Mouse (Mus musculus): ENCODE results near the gene Ccdc92b. TPM values are rescaled to one million over a fixed set of nuclear protein-coding genes. Genes with fewer than 3 reads are reported as not detected.
"Not testable (repeated sequence)": the region's sequence is repeated elsewhere in the genome, so short reads cannot be mapped to it uniquely, and the experiment has no call there.

Ccdc92b gene
- polyA plus RNA-seq (2014; fragmentation: Nextera tagmentation; extraction: Ambion mirVana): 0.61 and 0.86 TPM in 2 replicates

GRCm38 (mm10) chr11:74619201-74619955 lies at the start of gene Ccdc92b:
Ccdc92b (plus strand) TSS chr11:74619605.
- WGBS: under 1% methylated on average over 52 of the region's 63 CpGs
- H3K27me3 ChIP-seq (ENCODE audit: control insufficient read depth, insufficient read depth, low read length): peaks cover 10% of the 10 kb centered on the region
- no peaks in the 10 kb centered on the region for H3K4me1 ChIP-seq (ENCODE audit: control insufficient read depth, insufficient read depth, low read length)
- no peaks in the 10 kb centered on the region for H3K36me3 ChIP-seq (ENCODE audit: control insufficient read depth, insufficient read depth, low read length)
- peak within 1 kb of the TSS; percentile 49 for H3K4me2 ChIP-seq (replicated peaks; ENCODE audit: low read depth, low read length)
- peak within 1 kb of the TSS; percentile 26 for H3K4me3 ChIP-seq (ENCODE audit: low read depth, low read length)
- H3K27ac ChIP-seq (ENCODE audit: low read length): no peak within 1 kb of the TSS
- no peaks in the 10 kb centered on the region for H3K9me3 ChIP-seq (ENCODE audit: control insufficient read depth, low read depth, low read length)
- peak; percentile 81; the same call in 1 of the 2 replicates for ATAC-seq (ENCODE audit: insufficient number of reproducible peaks, insufficient read depth, low FRiP score, low read depth)
- H3K9ac ChIP-seq (replicated peaks; ENCODE audit: low read depth, low read length): no peak within 1 kb of the TSS; the same call in 1 of the 2 replicates

DNA sequence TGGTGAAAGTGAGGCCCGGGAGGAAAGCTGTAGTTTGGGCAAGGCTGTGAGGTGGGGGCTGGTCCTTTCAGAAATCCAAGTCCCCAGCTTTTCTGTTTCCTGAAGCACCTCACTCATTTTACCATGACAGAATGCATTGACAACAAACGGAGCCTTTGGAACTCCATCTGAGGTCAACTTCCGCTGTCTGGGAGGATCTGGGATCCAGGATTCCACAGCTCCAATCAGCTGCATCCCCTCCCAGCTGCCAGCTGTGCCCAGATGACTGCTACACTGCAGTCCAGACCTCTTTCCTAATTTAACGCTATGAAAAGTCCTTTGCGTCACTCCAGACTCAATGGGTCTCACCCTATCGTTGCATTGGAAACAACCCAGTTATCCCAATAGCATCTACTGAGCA lies 49.7 kb upstream of the Ccdc92b start:
- no peaks in the 10 kb centered on the region for H3K36me3 ChIP-seq (ENCODE audit: control insufficient read depth, insufficient read depth, low read length)
- 70% methylated on average over 6 of the region's 6 CpGs for WGBS
- ATAC-seq (ENCODE audit: insufficient number of reproducible peaks, insufficient read depth, low FRiP score, low read depth): no peak
- no peaks in the 10 kb centered on the region for H3K27me3 ChIP-seq (ENCODE audit: control insufficient read depth, insufficient read depth, low read length)
- no peak overlapping the region for H3K27ac ChIP-seq (ENCODE audit: low read length)
- no peak overlapping the region for H3K4me2 ChIP-seq (replicated peaks; ENCODE audit: low read depth, low read length)
- H3K4me3 ChIP-seq (ENCODE audit: low read depth, low read length): no peak overlapping the region
- no peak overlapping the region for H3K9ac ChIP-seq (replicated peaks; ENCODE audit: low read depth, low read length)
- 0 out of 2 replicates have a peak, but pooled peaks cover 3% of the 10 kb centered on the region for H3K4me1 ChIP-seq (ENCODE audit: control insufficient read depth, insufficient read depth, low read length)
- no peaks in the 10 kb centered on the region for H3K9me3 ChIP-seq (ENCODE audit: control insufficient read depth, low read depth, low read length)

- H3K9me3 ChIP-seq (ENCODE audit: control insufficient read depth, low read depth, low read length): no peaks in the 10 kb centered on the region
- no peak overlapping the region for H3K9ac ChIP-seq (replicated peaks; ENCODE audit: low read depth, low read length)
- no peak overlapping the region for H3K27ac ChIP-seq (ENCODE audit: low read length)
- peak; percentile 66; the same call in 1 of the 2 replicates for ATAC-seq (ENCODE audit: insufficient number of reproducible peaks, insufficient read depth, low FRiP score, low read depth)
- 72% methylated on average over 6 of the region's 6 CpGs for WGBS
- H3K36me3 ChIP-seq (ENCODE audit: control insufficient read depth, insufficient read depth, low read length): no peaks in the 10 kb centered on the region
- no peak overlapping the region for H3K4me2 ChIP-seq (replicated peaks; ENCODE audit: low read depth, low read length)
- no peak overlapping the region for H3K4me3 ChIP-seq (ENCODE audit: low read depth, low read length)
- H3K27me3 ChIP-seq (ENCODE audit: control insufficient read depth, insufficient read depth, low read length): no peaks in the 10 kb centered on the region
- H3K4me1 ChIP-seq (ENCODE audit: control insufficient read depth, insufficient read depth, low read length): 0 out of 2 replicates have a peak, but pooled peaks cover 3% of the 10 kb centered on the region
Measured at GRCm38 (mm10) chr11:74572459-74573061, 46.8 kb upstream of the Ccdc92b start.

GRCm38 (mm10) chr11:74574768-74575434 lies 44.5 kb upstream of the Ccdc92b start:
- 0 out of 2 replicates have a peak, but pooled peaks cover 3% of the 10 kb centered on the region for H3K4me1 ChIP-seq (ENCODE audit: control insufficient read depth, insufficient read depth, low read length)
- no peaks in the 10 kb centered on the region for H3K9me3 ChIP-seq (ENCODE audit: control insufficient read depth, low read depth, low read length)
- H3K4me2 ChIP-seq (replicated peaks; ENCODE audit: low read depth, low read length): no peak overlapping the region
- H3K27ac ChIP-seq (ENCODE audit: low read length): no peak overlapping the region
- 67% methylated on average over 4 of the region's 4 CpGs for WGBS
- H3K36me3 ChIP-seq (ENCODE audit: control insufficient read depth, insufficient read depth, low read length): no peaks in the 10 kb centered on the region
- ATAC-seq (ENCODE audit: insufficient number of reproducible peaks, insufficient read depth, low FRiP score, low read depth): no peak
- H3K27me3 ChIP-seq (ENCODE audit: control insufficient read depth, insufficient read depth, low read length): no peaks in the 10 kb centered on the region
- no peak overlapping the region for H3K4me3 ChIP-seq (ENCODE audit: low read depth, low read length)
- H3K9ac ChIP-seq (replicated peaks; ENCODE audit: low read depth, low read length): no peak overlapping the region

GRCm38 (mm10) chr11:74575940-74576339 lies 43.5 kb upstream of the Ccdc92b start:
- WGBS: 81% methylated on average over 3 of the region's 3 CpGs
- H3K9ac ChIP-seq (replicated peaks; ENCODE audit: low read depth, low read length): no peak overlapping the region
- no peak for ATAC-seq (ENCODE audit: insufficient number of reproducible peaks, insufficient read depth, low FRiP score, low read depth)
- no peaks in the 10 kb centered on the region for H3K9me3 ChIP-seq (ENCODE audit: control insufficient read depth, low read depth, low read length)
- H3K4me1 ChIP-seq (ENCODE audit: control insufficient read depth, insufficient read depth, low read length): 0 out of 2 replicates have a peak, but pooled peaks cover 3% of the 10 kb centered on the region
- no peaks in the 10 kb centered on the region for H3K36me3 ChIP-seq (ENCODE audit: control insufficient read depth, insufficient read depth, low read length)
- H3K4me2 ChIP-seq (replicated peaks; ENCODE audit: low read depth, low read length): no peak overlapping the region
- no peak overlapping the region for H3K4me3 ChIP-seq (ENCODE audit: low read depth, low read length)
- H3K27me3 ChIP-seq (ENCODE audit: control insufficient read depth, insufficient read depth, low read length): no peaks in the 10 kb centered on the region
- no peak overlapping the region for H3K27ac ChIP-seq (ENCODE audit: low read length)

- WGBS: 62% methylated on average over 3 of the region's 3 CpGs
- H3K27ac ChIP-seq (ENCODE audit: low read length): no peak overlapping the region
Measured at GRCm38 (mm10) chr11:74577068-74577467, 42.3 kb upstream of the Ccdc92b start.

GRCm38 (mm10) chr11:74581333-74581732 lies 38.1 kb upstream of the Ccdc92b start:
- H3K27me3 ChIP-seq (ENCODE audit: control insufficient read depth, insufficient read depth, low read length); H3K4me3 ChIP-seq (ENCODE audit: low read depth, low read length); H3K4me2 ChIP-seq (replicated peaks; ENCODE audit: low read depth, low read length); H3K4me1 ChIP-seq (ENCODE audit: control insufficient read depth, insufficient read depth, low read length); H3K9me3 ChIP-seq (ENCODE audit: control insufficient read depth, low read depth, low read length); H3K36me3 ChIP-seq (ENCODE audit: control insufficient read depth, insufficient read depth, low read length); H3K9ac ChIP-seq (replicated peaks; ENCODE audit: low read depth, low read length); ATAC-seq (ENCODE audit: insufficient number of reproducible peaks, insufficient read depth, low FRiP score, low read depth); H3K27ac ChIP-seq (ENCODE audit: low read length): not testable (repeated sequence)
- 56% methylated on average over 4 of the region's 4 CpGs for WGBS

More at GRCm38 (mm10) chr11:74577068-74577467, 42.3 kb upstream of the Ccdc92b start:
- Histone ChIP-seq H3K9me3 (ENCODE audit: control insufficient read depth, low read depth, low read length) (no peaks in the 10 kb centered on the region), H3K36me3 (ENCODE audit: control insufficient read depth, insufficient read depth, low read length) (no peaks in the 10 kb centered on the region), H3K4me1 (ENCODE audit: control insufficient read depth, insufficient read depth, low read length) (0 out of 2 replicates have a peak, but pooled peaks cover 3% of the 10 kb centered on the region), H3K4me3 (ENCODE audit: low read depth, low read length) (no peak overlapping the region), H3K4me2 (replicated peaks; ENCODE audit: low read depth, low read length) (no peak overlapping the region), H3K27me3 (ENCODE audit: control insufficient read depth, insufficient read depth, low read length) (no peaks in the 10 kb centered on the region), H3K9ac (replicated peaks; ENCODE audit: low read depth, low read length) (no peak overlapping the region)
- ATAC-seq (ENCODE audit: insufficient number of reproducible peaks, insufficient read depth, low FRiP score, low read depth): peak; percentile 59; the same call in 1 of the 2 replicates

DNA sequence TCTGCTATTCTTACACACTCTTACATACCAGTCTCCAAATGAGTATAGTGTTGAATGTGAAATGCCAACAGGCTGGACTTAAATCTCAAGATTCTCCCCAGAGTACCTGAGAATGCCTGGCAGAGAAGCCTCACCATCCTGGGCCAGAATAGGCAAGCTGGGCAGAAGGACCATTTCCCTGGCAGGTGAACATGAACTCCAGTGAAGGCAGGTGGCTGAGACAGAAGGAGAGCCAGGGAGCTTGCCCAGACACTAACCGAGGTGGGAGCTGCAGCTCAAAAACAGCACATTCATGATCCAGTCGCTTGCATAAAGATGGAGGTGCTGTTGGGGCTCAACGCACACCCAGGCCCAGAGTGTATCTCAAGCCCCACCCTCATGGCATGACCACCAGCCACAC lies 36.9 kb upstream of the Ccdc92b start:
- no peak for ATAC-seq (ENCODE audit: insufficient number of reproducible peaks, insufficient read depth, low FRiP score, low read depth)
- no peaks in the 10 kb centered on the region for H3K36me3 ChIP-seq (ENCODE audit: control insufficient read depth, insufficient read depth, low read length)
- H3K4me2 ChIP-seq (replicated peaks; ENCODE audit: low read depth, low read length): no peak overlapping the region
- H3K4me1 ChIP-seq (ENCODE audit: control insufficient read depth, insufficient read depth, low read length): no peaks in the 10 kb centered on the region
- WGBS: 82% methylated on average over 3 of the region's 3 CpGs
- 0 out of 2 replicates have a peak, but pooled peaks cover 3% of the 10 kb centered on the region for H3K27me3 ChIP-seq (ENCODE audit: control insufficient read depth, insufficient read depth, low read length)
- H3K9me3 ChIP-seq (ENCODE audit: control insufficient read depth, low read depth, low read length): no peaks in the 10 kb centered on the region
- H3K9ac ChIP-seq (replicated peaks; ENCODE audit: low read depth, low read length): no peak overlapping the region
- no peak overlapping the region for H3K4me3 ChIP-seq (ENCODE audit: low read depth, low read length)
- no peak overlapping the region for H3K27ac ChIP-seq (ENCODE audit: low read length)

Data from stomach, embryonic 14.5 days (tissue).